Mouse (Mus musculus) brain, adult 10 weeks (tissue): ENCODE measurements around the gene Cnih2. TPM values are rescaled to one million over a fixed set of nuclear protein-coding genes. Genes with fewer than 3 reads are reported as not detected.

ENCODE experiments used
- polyA plus RNA-seq: library from polyadenylated mRNA; stranded (reverse); fragments of 350-450 nt; fragmentation: Illumina TruSeq; extraction: RNeasy Lipid Tissue Mini Kit (QIAGEN cat#74804); gene quantifications from one replicate; pipeline ENCODE4 v1.2.3, GENCODE M21; 2015; ENCODE audit warnings: low read depth, low replicate concordance

The Cnih2 gene
- polyA plus RNA-seq = 266 TPM

DNA sequence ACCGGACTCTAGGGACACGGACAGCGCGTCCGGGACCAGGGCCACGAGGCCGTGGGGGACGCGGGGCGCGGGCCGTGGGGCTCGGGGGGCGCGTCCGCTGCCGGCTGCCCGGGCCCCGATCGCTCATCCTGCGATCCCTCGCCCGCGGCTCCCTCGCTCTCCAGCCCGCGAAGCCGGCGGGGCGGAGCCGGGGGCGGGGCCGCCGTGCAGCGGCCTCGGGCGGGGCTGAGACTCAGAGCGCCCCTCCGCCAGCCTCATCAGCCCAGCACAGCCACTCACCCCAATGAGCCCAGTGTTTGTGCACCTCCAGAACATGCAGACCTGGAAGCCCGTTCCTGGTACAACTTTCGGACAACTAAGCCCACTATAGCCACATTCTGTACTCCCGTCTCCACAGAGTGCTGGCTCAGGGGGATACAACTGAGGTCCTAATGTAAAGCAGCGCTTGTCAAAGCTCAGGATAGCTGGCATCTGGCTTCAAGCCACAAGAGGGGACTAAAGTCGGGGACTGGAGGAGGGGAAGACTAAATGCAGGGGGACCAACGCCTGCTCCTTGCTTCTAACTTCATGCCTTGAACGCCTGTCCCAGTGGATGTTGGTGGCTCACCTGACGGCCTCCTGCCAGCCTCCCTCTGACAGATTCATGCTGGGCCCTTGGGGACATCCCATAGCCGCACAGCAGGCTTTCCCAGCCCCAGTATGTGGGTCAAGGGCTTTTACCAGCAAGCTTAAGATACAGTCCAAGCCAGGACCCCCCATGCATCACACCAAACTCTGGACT is at the start of gene Cnih2:
Gene Cnih2 (minus strand): TSS at position 159 of the 781 bp plus-strand sequence.

DNA sequence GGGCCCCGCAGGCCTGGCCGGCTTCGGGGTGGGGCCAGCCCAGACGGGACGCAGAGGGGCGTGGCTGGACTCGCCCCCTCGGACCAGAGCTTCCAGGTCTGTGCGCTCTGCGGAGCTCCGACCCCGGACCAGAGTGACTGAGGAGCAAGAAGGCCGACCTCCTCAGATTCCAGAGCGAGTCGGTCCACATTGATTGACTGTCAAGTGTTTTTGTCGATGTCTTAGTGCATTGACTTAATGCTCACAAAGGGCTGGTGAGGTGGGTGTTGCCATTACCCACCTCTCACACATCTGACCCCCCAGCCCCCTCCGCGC is 20.0 kb upstream of the Cnih2 start, which contains the start of gene Klc2:
Gene Klc2 (minus strand): TSS at position 177 of the 315 bp plus-strand sequence.

DNA sequence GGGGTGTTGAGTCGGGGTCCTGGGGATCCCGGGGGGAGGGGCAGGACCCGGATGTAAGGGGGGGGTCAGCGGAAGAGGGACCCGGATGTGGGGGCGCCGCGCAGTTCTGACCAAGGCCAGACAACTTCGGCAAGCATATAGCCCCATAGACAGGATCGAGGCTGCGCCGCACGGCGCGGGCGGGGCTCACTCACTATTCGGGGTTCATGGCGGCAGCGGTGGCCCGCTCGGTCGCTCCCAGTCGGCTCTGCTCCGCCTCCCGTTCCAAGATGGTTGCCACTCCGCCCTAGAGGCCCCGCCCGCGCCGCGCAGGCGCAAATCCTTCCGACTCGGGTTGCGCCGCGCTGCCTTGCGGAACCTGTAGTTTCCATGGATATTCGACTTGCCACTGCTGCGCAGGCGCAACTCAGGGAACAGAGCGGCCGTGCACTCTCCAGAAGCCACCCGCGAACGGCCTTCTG is 8.4 kb upstream of the Cnih2 start, which contains the start of gene Rab1b:
Gene Rab1b (minus strand): TSS at position 342 of the 461 bp plus-strand sequence.

GRCm38 (mm10) chr19:5087884-5088728 is 10.2 kb downstream of the Cnih2 start, which contains the start of gene Yif1a:
Gene Yif1a, plus strand, starts transcription at chr19:5088538.

GRCm38 (mm10) chr19:5085145-5085863 is 13.0 kb downstream of the Cnih2 start, which contains the start of gene Tmem151a:
Gene Tmem151a, minus strand, starts transcription at chr19:5085531.

DNA sequence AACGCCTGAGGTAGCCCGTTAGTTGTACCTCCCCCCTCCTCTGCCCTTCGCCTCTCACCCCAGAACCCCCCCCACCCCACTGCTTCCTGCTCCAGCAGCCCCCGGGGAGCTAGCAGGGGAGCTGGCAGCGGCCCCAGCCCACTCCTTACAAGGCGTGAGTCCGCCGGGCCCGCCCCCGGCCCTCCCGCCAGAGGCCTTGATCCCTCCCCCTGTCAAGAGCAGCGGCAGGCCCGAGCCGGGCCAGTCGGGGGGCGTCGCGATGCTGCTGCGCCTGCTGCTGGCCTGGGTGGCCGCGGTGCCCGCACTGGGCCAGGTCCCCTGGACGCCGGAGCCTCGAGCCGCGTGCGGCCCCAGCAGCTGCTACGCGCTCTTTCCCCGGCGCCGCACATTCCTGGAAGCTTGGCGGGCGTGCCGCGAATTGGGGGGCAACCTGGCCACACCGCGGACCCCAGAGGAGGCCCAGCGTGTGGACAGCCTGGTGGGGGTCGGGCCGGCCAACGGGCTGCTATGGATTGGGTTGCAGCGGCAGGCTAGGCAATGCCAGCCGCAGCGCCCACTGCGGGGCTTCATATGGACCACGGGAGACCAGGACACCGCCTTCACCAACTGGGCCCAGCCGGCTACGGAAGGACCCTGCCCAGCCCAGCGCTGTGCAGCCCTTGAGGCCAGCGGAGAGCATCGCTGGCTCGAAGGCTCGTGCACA is 30.3 kb downstream of the Cnih2 start, which contains the start of gene Cd248:
Gene Cd248 (plus strand): TSS at position 212 of the 703 bp plus-strand sequence.

GRCm38 (mm10) chr19:5050047-5050905 is 48.0 kb downstream of the Cnih2 start, which contains the start of gene Rin1:
Gene Rin1, plus strand, starts transcription at chr19:5050481.

Other genes with a start within 250 kb of the Cnih2 start
- 85.3 TPM for gene Ctsf, start 243.4 kb downstream of the Cnih2 start, polyA plus RNA-seq
- 1.2 TPM for gene Actn3, start 220.6 kb downstream of the Cnih2 start, polyA plus RNA-seq
- gene Zdhhc24, start 219.9 kb downstream of the Cnih2 start, polyA plus RNA-seq = 23.6 TPM
- gene Bbs1, start 191.9 kb downstream of the Cnih2 start, polyA plus RNA-seq = 26.4 TPM
- gene Dpp3, start 170.2 kb downstream of the Cnih2 start, polyA plus RNA-seq = 45.4 TPM
- 16.6 TPM for gene Peli3, start 155.4 kb downstream of the Cnih2 start, polyA plus RNA-seq
- gene Mrpl11, start 136.4 kb downstream of the Cnih2 start, polyA plus RNA-seq = 106 TPM
- 12.4 TPM for gene Npas4, start 108.2 kb downstream of the Cnih2 start, polyA plus RNA-seq
- 14.1 TPM for gene Slc29a2, start 74.7 kb downstream of the Cnih2 start, polyA plus RNA-seq
- 133 TPM for gene B4gat1, start 59.7 kb downstream of the Cnih2 start, polyA plus RNA-seq
- 3.9 TPM for gene AC124502.3, start 59.6 kb downstream of the Cnih2 start, polyA plus RNA-seq
- gene Brms1, start 57.2 kb downstream of the Cnih2 start, polyA plus RNA-seq = 31.7 TPM
- 38.7 TPM for gene Rin1, start 48.0 kb downstream of the Cnih2 start, polyA plus RNA-seq
- 3.2 TPM for gene Cd248, start 30.4 kb downstream of the Cnih2 start, polyA plus RNA-seq
- gene Tmem151a, start 13.0 kb downstream of the Cnih2 start, polyA plus RNA-seq = 107 TPM
- 32.8 TPM for gene Yif1a, start 10.0 kb downstream of the Cnih2 start, polyA plus RNA-seq
- gene Rab1b, start 8.6 kb upstream of the Cnih2 start, polyA plus RNA-seq = 157 TPM
- 211 TPM for gene Klc2, start 20.0 kb upstream of the Cnih2 start, polyA plus RNA-seq
- gene Pacs1, start 174.6 kb upstream of the Cnih2 start, polyA plus RNA-seq = 37.4 TPM
- 163 TPM for gene Sf3b2, start 196.9 kb upstream of the Cnih2 start, polyA plus RNA-seq
- 29.7 TPM for gene Gal3st3, start 199.8 kb upstream of the Cnih2 start, polyA plus RNA-seq
- gene Catsper1, start 237.2 kb upstream of the Cnih2 start, polyA plus RNA-seq = not detected